Mouse (Mus musculus) forebrain, embryonic 13.5 days (tissue): ENCODE data around the gene Cabin1. TPM values are rescaled to one million over a fixed set of nuclear protein-coding genes. Genes with fewer than 3 reads are reported as not detected.
A peak's percentile ranks its signal among the peaks of the same experiment; 100 is the strongest.

Source experiments
- ATAC-seq: fragments of 200-750 bp; cut with Nextera tagmentation; 2 replicates; pipeline ENCODE4 v1.8.0; 2017
- H3K27ac ChIP-seq: fragments of 300-500 bp; sonication (generic); 2 replicates; pipeline ENCODE4 v1.5.1; 2015; ENCODE audit warnings: inconsistent platforms, mild to moderate bottlenecking, moderate library complexity
- H3K27me3 ChIP-seq: fragments of 300-500 bp; sonication (generic); 2 replicates; pipeline ENCODE4 v1.6.1; 2015; ENCODE audit warnings: mild to moderate bottlenecking, inconsistent platforms
- H3K36me3 ChIP-seq: fragments of 300-500 bp; sonication (generic); 2 replicates; pipeline ENCODE4 v1.6.1; 2015; ENCODE audit warnings: mild to moderate bottlenecking, inconsistent platforms; ENCODE audit not compliant: poor library complexity, severe bottlenecking
- H3K4me1 ChIP-seq: fragments of 300-500 bp; sonication (generic); 2 replicates; pipeline ENCODE4 v1.6.1; 2015; ENCODE audit warnings: inconsistent platforms
- H3K4me2 ChIP-seq: fragments of 300-500 bp; sonication (generic); 2 replicates; pipeline ENCODE4 v1.6.1; 2015; ENCODE audit warnings: inconsistent platforms, mild to moderate bottlenecking, moderate library complexity
- H3K4me3 ChIP-seq: fragments of 300-500 bp; sonication (generic); 2 replicates; pipeline ENCODE4 v1.5.1; 2015; ENCODE audit warnings: mild to moderate bottlenecking, inconsistent platforms
- H3K9ac ChIP-seq: fragments of 300-500 bp; sonication (generic); 2 replicates; pipeline ENCODE4 v1.6.1; 2015; ENCODE audit warnings: mild to moderate bottlenecking, inconsistent platforms
- H3K9me3 ChIP-seq: fragments of 300-500 bp; sonication (generic); replicated peaks from 2 replicates; pipeline ENCODE4 v1.6.1; 2016; ENCODE audit warnings: inconsistent platforms
- WGBS: fragments of 180-500 bp; shearing (Covaris S2); methylation state at CpG from one replicate; pipeline ENCODE4 v1.1.7; 2015; 5-methylcytosine and 5-hydroxymethylcytosine counted together
- polyA plus RNA-seq: library from polyadenylated mRNA; unstranded; fragments of >200 nt; fragmentation: Nextera tagmentation; extraction: Ambion mirVana; gene quantifications from 2 replicates; pipeline ENCODE4 v1.2.1, GENCODE M21; 2015

Gene Cabin1
- polyA plus RNA-seq, 1 experiment from 2014 or later = 36.9 TPM

- 90% methylated on average over 11 of the region's 11 CpGs for WGBS
- Histone ChIP-seq H3K4me2 (no peak overlapping the region), H3K9ac (no peak overlapping the region)
These were observed 126.4 kb downstream of the Cabin1 start for GRCm38 (mm10) chr10:75637711-75638110.

GRCm38 (mm10) chr10:75636084-75636786 lies 127.9 kb downstream of the Cabin1 start:
- Histone ChIP-seq H3K4me3 (no peak overlapping the region), H3K27me3 (no peaks in the 10 kb centered on the region), H3K9me3 (no peaks in the 10 kb centered on the region), H3K27ac (no peak overlapping the region), H3K4me2 (no peak overlapping the region), H3K36me3 (no peaks in the 10 kb centered on the region), H3K4me1 (no peaks in the 10 kb centered on the region), H3K9ac (no peak overlapping the region)
- ATAC-seq = no peak
- WGBS = 94% methylated on average over 12 of the region's 12 CpGs

More at GRCm38 (mm10) chr10:75637711-75638110, 126.4 kb downstream of the Cabin1 start:
- no peak overlapping the region for H3K27ac ChIP-seq
- H3K4me1 ChIP-seq = no peaks in the 10 kb centered on the region; the same call in 1 of the 2 replicates
- no peaks in the 10 kb centered on the region for H3K36me3 ChIP-seq
- H3K4me3 ChIP-seq = no peak overlapping the region
- no peaks in the 10 kb centered on the region for H3K9me3 ChIP-seq
- no peak for ATAC-seq
- H3K27me3 ChIP-seq = no peaks in the 10 kb centered on the region

GRCm38 (mm10) chr10:75635693-75636055 lies 128.5 kb downstream of the Cabin1 start:
- ATAC-seq = peak; percentile 57; the same call in 1 of the 2 replicates
- H3K4me1 ChIP-seq = no peaks in the 10 kb centered on the region
- H3K4me2 ChIP-seq = no peak overlapping the region
- no peaks in the 10 kb centered on the region for H3K27me3 ChIP-seq
- no peak overlapping the region for H3K9ac ChIP-seq
- H3K27ac ChIP-seq = no peak overlapping the region
- no peaks in the 10 kb centered on the region for H3K36me3 ChIP-seq
- no peak overlapping the region for H3K4me3 ChIP-seq
- WGBS = 4% methylated on average over 9 of the region's 9 CpGs
- H3K9me3 ChIP-seq = no peaks in the 10 kb centered on the region

- H3K9me3 ChIP-seq = no peaks in the 10 kb centered on the region
- H3K4me3 ChIP-seq = no peak overlapping the region
- ATAC-seq = 0 out of 2 replicates have a peak, but pooled peaks have one; percentile 25
- no peaks in the 10 kb centered on the region for H3K27me3 ChIP-seq
- 70% methylated on average over 14 of the region's 14 CpGs for WGBS
- H3K36me3 ChIP-seq = no peaks in the 10 kb centered on the region
- H3K9ac ChIP-seq = no peak overlapping the region
- H3K4me2 ChIP-seq = no peak overlapping the region
- H3K27ac ChIP-seq = no peak overlapping the region
- H3K4me1 ChIP-seq = no peaks in the 10 kb centered on the region
These were observed 129.0 kb downstream of the Cabin1 start for GRCm38 (mm10) chr10:75635019-75635692.

- Histone ChIP-seq H3K36me3 (no peaks in the 10 kb centered on the region), H3K4me1 (no peaks in the 10 kb centered on the region), H3K4me3 (no peak overlapping the region), H3K9me3 (no peaks in the 10 kb centered on the region), H3K4me2 (no peak overlapping the region), H3K27me3 (no peaks in the 10 kb centered on the region), H3K27ac (no peak overlapping the region), H3K9ac (no peak overlapping the region)
- 94% methylated on average over 8 of the region's 8 CpGs for WGBS
- no peak for ATAC-seq
These were observed 129.5 kb downstream of the Cabin1 start for GRCm38 (mm10) chr10:75634610-75635009.

GRCm38 (mm10) chr10:75633576-75634139 lies 130.5 kb downstream of the Cabin1 start:
- Histone ChIP-seq H3K27ac (no peak overlapping the region), H3K9ac (no peak overlapping the region), H3K4me3 (no peak overlapping the region), H3K9me3 (no peaks in the 10 kb centered on the region), H3K36me3 (no peaks in the 10 kb centered on the region), H3K27me3 (no peaks in the 10 kb centered on the region), H3K4me2 (no peak overlapping the region), H3K4me1 (no peaks in the 10 kb centered on the region)
- 75% methylated on average over 14 of the region's 14 CpGs for WGBS
- ATAC-seq = no peak

- Histone ChIP-seq H3K4me3 (no peak overlapping the region), H3K9me3 (no peaks in the 10 kb centered on the region), H3K4me2 (no peak overlapping the region), H3K27ac (no peak overlapping the region), H3K9ac (no peak overlapping the region), H3K27me3 (no peaks in the 10 kb centered on the region), H3K36me3 (no peaks in the 10 kb centered on the region), H3K4me1 (no peaks in the 10 kb centered on the region)
- WGBS = 84% methylated on average over 5 of the region's 5 CpGs
- no peak for ATAC-seq
These were observed 131.1 kb downstream of the Cabin1 start for GRCm38 (mm10) chr10:75633048-75633447.

- Histone ChIP-seq H3K36me3 (no peaks in the 10 kb centered on the region), H3K27ac (no peak overlapping the region), H3K4me2 (no peak overlapping the region), H3K9me3 (no peaks in the 10 kb centered on the region), H3K9ac (no peak overlapping the region), H3K4me1 (no peaks in the 10 kb centered on the region), H3K4me3 (no peak overlapping the region), H3K27me3 (no peaks in the 10 kb centered on the region)
- WGBS = 65% methylated on average over 5 of the region's 5 CpGs
- no peak for ATAC-seq
These were observed 131.5 kb downstream of the Cabin1 start for GRCm38 (mm10) chr10:75632633-75633032.

GRCm38 (mm10) chr10:75627490-75627889 lies 136.7 kb downstream of the Cabin1 start:
- 75% methylated on average over 3 of the region's 3 CpGs for WGBS
- no peaks in the 10 kb centered on the region for H3K27me3 ChIP-seq
- no peak overlapping the region for H3K4me3 ChIP-seq
- no peaks in the 10 kb centered on the region for H3K4me1 ChIP-seq
- no peak overlapping the region for H3K4me2 ChIP-seq
- no peak overlapping the region for H3K9ac ChIP-seq
- no peaks in the 10 kb centered on the region for H3K9me3 ChIP-seq
- no peaks in the 10 kb centered on the region for H3K36me3 ChIP-seq
- no peak overlapping the region for H3K27ac ChIP-seq
- no peak for ATAC-seq

- no peaks in the 10 kb centered on the region for H3K9me3 ChIP-seq
- no peak overlapping the region for H3K9ac ChIP-seq
- no peak overlapping the region for H3K4me3 ChIP-seq
- WGBS = 68% methylated on average over 3 of the region's 3 CpGs
- no peaks in the 10 kb centered on the region for H3K27me3 ChIP-seq
- no peaks in the 10 kb centered on the region for H3K36me3 ChIP-seq
- H3K27ac ChIP-seq = no peak overlapping the region
- no peak for ATAC-seq
- H3K4me2 ChIP-seq = no peak overlapping the region
- H3K4me1 ChIP-seq = no peaks in the 10 kb centered on the region
These were observed 137.2 kb downstream of the Cabin1 start for GRCm38 (mm10) chr10:75626991-75627390.

- Histone ChIP-seq H3K36me3 (no peaks in the 10 kb centered on the region), H3K4me2 (no peak overlapping the region), H3K4me3 (no peak overlapping the region), H3K27me3 (no peaks in the 10 kb centered on the region), H3K4me1 (no peaks in the 10 kb centered on the region), H3K9me3 (no peaks in the 10 kb centered on the region), H3K27ac (no peak overlapping the region), H3K9ac (no peak overlapping the region)
- WGBS = 64% methylated on average over 6 of the region's 6 CpGs
- ATAC-seq = no peak
These were observed 138.2 kb downstream of the Cabin1 start for GRCm38 (mm10) chr10:75625920-75626319.

- H3K9ac ChIP-seq = no peak overlapping the region
- H3K4me2 ChIP-seq = no peak overlapping the region
- no peak for ATAC-seq
- WGBS = 49% methylated on average over 3 of the region's 3 CpGs
- H3K36me3 ChIP-seq = no peaks in the 10 kb centered on the region
- H3K9me3 ChIP-seq = no peaks in the 10 kb centered on the region
- H3K4me1 ChIP-seq = no peaks in the 10 kb centered on the region
- H3K4me3 ChIP-seq = no peak overlapping the region
- no peak overlapping the region for H3K27ac ChIP-seq
- no peaks in the 10 kb centered on the region for H3K27me3 ChIP-seq
These were observed 143.3 kb downstream of the Cabin1 start for GRCm38 (mm10) chr10:75620818-75621217.
